Mouse (Mus musculus) midbrain, embryonic 14.5 days (tissue): ENCODE measurements around the gene AL607142.1. TPM values are rescaled to one million over a fixed set of nuclear protein-coding genes. Genes with fewer than 3 reads are reported as not detected.

ENCODE experiments used
- polyA plus RNA-seq: library from polyadenylated mRNA; unstranded; fragments of >200 nt; fragmentation: Nextera tagmentation; extraction: Ambion mirVana; gene quantifications from 2 replicates; pipeline ENCODE4 v1.2.1, GENCODE M21; 2014

AL607142.1 gene
- polyA plus RNA-seq, 1 experiment from 2014 or later: not detected

Other genes with a start within 250 kb of the AL607142.1 start
- 0.18 TPM in 1 of 2 replicates, not detected in the other for gene Edn2, start 96.2 kb downstream of the AL607142.1 start, polyA plus RNA-seq
- 2.0 and 2.6 TPM in 2 replicates for gene Foxo6, start 222.4 kb downstream of the AL607142.1 start, polyA plus RNA-seq